Mouse (Mus musculus): ENCODE results near the gene Golph3l. TPM values are rescaled to one million over a fixed set of nuclear protein-coding genes. Genes with fewer than 3 reads are reported as not detected.
A peak's percentile ranks its signal among the peaks of the same experiment; 100 is the strongest.
"Not testable (repeated sequence)": the region's sequence is repeated elsewhere in the genome, so short reads cannot be mapped to it uniquely, and the experiment has no call there.

The Golph3l gene
- polyA plus RNA-seq (2015; fragmentation: Nextera tagmentation; extraction: Ambion mirVana) = 33.6 and 34.4 TPM in 2 replicates

GRCm38 (mm10) chr3:95588604-95589086, at the start of gene Golph3l:
Gene Golph3l, plus strand, starts transcription at chr3:95588934.
- 0% methylated on average over 12 of the region's 12 CpGs for WGBS
- Histone ChIP-seq H3K4me3 (replicated peaks; ENCODE audit: low read depth, low read length) (peak within 1 kb of the TSS; percentile 60), H3K4me1 (replicated peaks; ENCODE audit: insufficient read depth, low read length) (0 out of 2 replicates have a peak, but pooled peaks cover 3% of the 10 kb centered on the region), H3K9me3 (replicated peaks; ENCODE audit: low read length) (no peaks in the 10 kb centered on the region), H3K27ac (peak within 1 kb of the TSS; percentile 68), H3K36me3 (ENCODE audit: insufficient read depth, low read length) (0 out of 2 replicates have a peak, but pooled peaks cover 4% of the 10 kb centered on the region), H3K4me2 (ENCODE audit: low read length) (peak within 1 kb of the TSS; percentile 68), H3K27me3 (ENCODE audit: insufficient read depth, low read length) (no peaks in the 10 kb centered on the region), H3K9ac (ENCODE audit: low read depth, low read length) (peak within 1 kb of the TSS; percentile 52)
- DNase-seq (ENCODE audit: low spot score) (peak; percentile 99), ATAC-seq (replicated peaks; ENCODE audit: low FRiP score, low read depth) (peak; percentile 100)
- TF ChIP-seq CTCF (IDR thresholded peaks at IDR 0.05; ENCODE audit: low read depth) = peak; percentile 35

- TF ChIP-seq CTCF (IDR thresholded peaks at IDR 0.05; ENCODE audit: low read depth) = no peak
- H3K27me3 ChIP-seq (ENCODE audit: insufficient read depth, low read length) = no peaks in the 10 kb centered on the region
- H3K4me1 ChIP-seq (replicated peaks; ENCODE audit: insufficient read depth, low read length) = no peaks in the 10 kb centered on the region
- 90% methylated on average over 10 of the region's 10 CpGs for WGBS
- no peak overlapping the region for H3K9ac ChIP-seq (ENCODE audit: low read depth, low read length)
- no peaks in the 10 kb centered on the region for H3K9me3 ChIP-seq (replicated peaks; ENCODE audit: low read length)
- no peak overlapping the region for H3K4me2 ChIP-seq (ENCODE audit: low read length)
- ATAC-seq (replicated peaks; ENCODE audit: low FRiP score, low read depth) = no peak
- no peak overlapping the region for H3K27ac ChIP-seq
- no peak for DNase-seq (ENCODE audit: low spot score)
- no peaks in the 10 kb centered on the region for H3K36me3 ChIP-seq (ENCODE audit: insufficient read depth, low read length)
- H3K4me3 ChIP-seq (replicated peaks; ENCODE audit: low read depth, low read length) = no peak overlapping the region
Observed at GRCm38 (mm10) chr3:95538936-95539335, 49.8 kb upstream of the Golph3l start.

- 95% methylated on average over 4 of the region's 4 CpGs for WGBS
Observed at GRCm38 (mm10) chr3:95539837-95540236, 48.9 kb upstream of the Golph3l start.

GRCm38 (mm10) chr3:95541186-95541585, 47.5 kb upstream of the Golph3l start:
- not testable (repeated sequence) for H3K9me3 ChIP-seq (replicated peaks; ENCODE audit: low read length); H3K4me3 ChIP-seq (replicated peaks; ENCODE audit: low read depth, low read length); DNase-seq (ENCODE audit: low spot score); H3K27ac ChIP-seq; ATAC-seq (replicated peaks; ENCODE audit: low FRiP score, low read depth); H3K4me1 ChIP-seq (replicated peaks; ENCODE audit: insufficient read depth, low read length); H3K27me3 ChIP-seq (ENCODE audit: insufficient read depth, low read length); H3K9ac ChIP-seq (ENCODE audit: low read depth, low read length); H3K36me3 ChIP-seq (ENCODE audit: insufficient read depth, low read length); H3K4me2 ChIP-seq (ENCODE audit: low read length)
- WGBS = 70% methylated on average over 2 of the region's 2 CpGs

More at GRCm38 (mm10) chr3:95539837-95540236, 48.9 kb upstream of the Golph3l start:
- no peak overlapping the region for H3K4me3 ChIP-seq (replicated peaks; ENCODE audit: low read depth, low read length)
- H3K4me2 ChIP-seq (ENCODE audit: low read length) = no peak overlapping the region
- no peak for TF ChIP-seq CTCF (IDR thresholded peaks at IDR 0.05; ENCODE audit: low read depth)
- DNase-seq (ENCODE audit: low spot score) = no peak
- no peak overlapping the region for H3K9ac ChIP-seq (ENCODE audit: low read depth, low read length)
- H3K36me3 ChIP-seq (ENCODE audit: insufficient read depth, low read length) = no peaks in the 10 kb centered on the region
- H3K9me3 ChIP-seq (replicated peaks; ENCODE audit: low read length) = no peaks in the 10 kb centered on the region
- H3K27ac ChIP-seq = no peak overlapping the region
- H3K4me1 ChIP-seq (replicated peaks; ENCODE audit: insufficient read depth, low read length) = no peaks in the 10 kb centered on the region
- no peak for ATAC-seq (replicated peaks; ENCODE audit: low FRiP score, low read depth)
- H3K27me3 ChIP-seq (ENCODE audit: insufficient read depth, low read length) = no peaks in the 10 kb centered on the region

GRCm38 (mm10) chr3:95542171-95542570, 46.6 kb upstream of the Golph3l start:
- Histone ChIP-seq H3K9ac (ENCODE audit: low read depth, low read length) (no peak overlapping the region), H3K4me3 (replicated peaks; ENCODE audit: low read depth, low read length) (no peak overlapping the region)
- DNase-seq (ENCODE audit: low spot score) = no peak

GRCm38 (mm10) chr3:95542981-95543380, 45.8 kb upstream of the Golph3l start:
- WGBS = 66% methylated on average over 7 of the region's 7 CpGs
- no peak overlapping the region for H3K4me2 ChIP-seq (ENCODE audit: low read length)
- no peaks in the 10 kb centered on the region for H3K36me3 ChIP-seq (ENCODE audit: insufficient read depth, low read length)
- H3K4me3 ChIP-seq (replicated peaks; ENCODE audit: low read depth, low read length) = no peak overlapping the region
- H3K27ac ChIP-seq = no peak overlapping the region
- no peaks in the 10 kb centered on the region for H3K4me1 ChIP-seq (replicated peaks; ENCODE audit: insufficient read depth, low read length)
- H3K27me3 ChIP-seq (ENCODE audit: insufficient read depth, low read length) = no peaks in the 10 kb centered on the region
- no peak overlapping the region for H3K9ac ChIP-seq (ENCODE audit: low read depth, low read length)
- no peaks in the 10 kb centered on the region for H3K9me3 ChIP-seq (replicated peaks; ENCODE audit: low read length)
- ATAC-seq (replicated peaks; ENCODE audit: low FRiP score, low read depth) = no peak
- no peak for TF ChIP-seq CTCF (IDR thresholded peaks at IDR 0.05; ENCODE audit: low read depth)
- no peak for DNase-seq (ENCODE audit: low spot score)

More at GRCm38 (mm10) chr3:95542171-95542570, 46.6 kb upstream of the Golph3l start:
- Histone ChIP-seq H3K27me3 (ENCODE audit: insufficient read depth, low read length) (no peaks in the 10 kb centered on the region), H3K4me1 (replicated peaks; ENCODE audit: insufficient read depth, low read length) (no peaks in the 10 kb centered on the region), H3K9me3 (replicated peaks; ENCODE audit: low read length) (no peaks in the 10 kb centered on the region), H3K27ac (no peak overlapping the region), H3K4me2 (ENCODE audit: low read length) (no peak overlapping the region), H3K36me3 (ENCODE audit: insufficient read depth, low read length) (no peaks in the 10 kb centered on the region)
- no peak for ATAC-seq (replicated peaks; ENCODE audit: low FRiP score, low read depth)
- TF ChIP-seq CTCF (IDR thresholded peaks at IDR 0.05; ENCODE audit: low read depth) = no peak

GRCm38 (mm10) chr3:95550176-95550575, 38.6 kb upstream of the Golph3l start:
- ATAC-seq (replicated peaks; ENCODE audit: low FRiP score, low read depth) = no peak
- Histone ChIP-seq H3K4me1 (replicated peaks; ENCODE audit: insufficient read depth, low read length) (no peaks in the 10 kb centered on the region), H3K27me3 (ENCODE audit: insufficient read depth, low read length) (no peaks in the 10 kb centered on the region), H3K36me3 (ENCODE audit: insufficient read depth, low read length) (no peaks in the 10 kb centered on the region), H3K27ac (no peak overlapping the region), H3K4me2 (ENCODE audit: low read length) (no peak overlapping the region), H3K4me3 (replicated peaks; ENCODE audit: low read depth, low read length) (no peak overlapping the region), H3K9ac (ENCODE audit: low read depth, low read length) (no peak overlapping the region), H3K9me3 (replicated peaks; ENCODE audit: low read length) (no peaks in the 10 kb centered on the region)
- no peak for TF ChIP-seq CTCF (IDR thresholded peaks at IDR 0.05; ENCODE audit: low read depth)
- DNase-seq (ENCODE audit: low spot score) = no peak
- 58% methylated on average over 1 of the region's 1 CpGs for WGBS
